Mouse (Mus musculus) lung, adult 2 months (tissue): ENCODE data around the gene Bcas3. TPM values are rescaled to one million over a fixed set of nuclear protein-coding genes. Genes with fewer than 3 reads are reported as not detected.

ENCODE experiments used
- DNase-seq: peaks from one replicate; pipeline ENCODE4 v3.0.0; 2022
- H3K4me1 ChIP-seq: fragments of 200-500 bp; 2 replicates; pipeline ENCODE4 v1.6.1; 2011; ENCODE audit warnings: low read length; ENCODE audit not compliant: control insufficient read depth, insufficient read depth
- H3K4me3 ChIP-seq: fragments of 200-500 bp; replicated peaks from 2 replicates; pipeline ENCODE3; 2011; ENCODE audit warnings: low read depth, mild to moderate bottlenecking, control low read depth, low read length; ENCODE audit errors: extremely low read depth
- CTCF ChIP-seq: fragments of 200-500 bp; IDR thresholded peaks from 2 replicates; pipeline ENCODE4 v1.5.1; 2011; ENCODE audit warnings: mild to moderate bottlenecking, low read length, control low read depth; ENCODE audit not compliant: insufficient read depth
- POLR2A ChIP-seq: fragments of 200-500 bp; IDR thresholded peaks from 2 replicates; pipeline ENCODE4 v1.6.1; 2011; ENCODE audit warnings: low read depth, mild to moderate bottlenecking, control low read depth, low read length, borderline replicate concordance; ENCODE audit errors: extremely low read depth
- WGBS: fragments of 180-500 bp; shearing (Covaris S2); methylation state at CpG from one replicate; pipeline ENCODE4 v1.1.7; 2018; 5-methylcytosine and 5-hydroxymethylcytosine counted together
- polyA plus RNA-seq: library from polyadenylated mRNA; depleted of rRNA; stranded (reverse); fragments of >200 nt; gene quantifications from 2 replicates; pipeline ENCODE4 v1.2.3, GENCODE M21; 2012

Gene Bcas3
- polyA plus RNA-seq, 1 experiment, result 55.7 TPM

DNA sequence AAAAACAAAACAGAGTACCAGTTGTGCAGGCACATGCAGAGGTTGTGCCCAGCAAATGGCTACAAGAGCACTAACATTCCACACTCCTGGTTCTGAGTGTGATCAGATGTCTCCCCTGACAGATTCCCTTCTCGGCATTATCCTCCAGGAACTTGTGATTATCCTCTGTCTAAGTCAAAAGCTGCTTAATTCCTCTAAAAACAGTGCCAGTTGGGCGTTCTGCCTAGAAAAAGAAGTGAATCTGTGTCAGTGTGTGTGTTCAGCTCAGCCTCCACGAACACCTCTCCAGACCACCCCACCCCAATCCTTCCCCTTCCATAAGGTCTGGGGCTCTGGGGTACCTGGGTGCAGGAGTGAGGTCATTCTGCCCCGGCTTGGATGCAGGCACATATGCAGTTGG is 427.3 kb downstream of the Bcas3 start:
- Histone ChIP-seq H3K4me3 (no peak overlapping the region), H3K4me1 (peaks cover 9% of the 10 kb centered on the region; the same call in 1 of the 2 replicates)
- 64% methylated on average over 4 of the region's 4 CpGs for WGBS
- TF ChIP-seq POLR2A, result no peak
- no peak for TF ChIP-seq CTCF
- DNase-seq, result no peak

- H3K4me1 ChIP-seq, result peaks cover 3% of the 10 kb centered on the region
- TF ChIP-seq CTCF (peak; percentile 13; the same call in 1 of the 2 replicates), POLR2A (no peak)
- no peak overlapping the region for H3K4me3 ChIP-seq
- WGBS, result 63% methylated on average over 3 of the region's 3 CpGs
- DNase-seq, result no peak
Measured at GRCm38 (mm10) chr11:85786113-85786718, 433.2 kb downstream of the Bcas3 start.

DNA sequence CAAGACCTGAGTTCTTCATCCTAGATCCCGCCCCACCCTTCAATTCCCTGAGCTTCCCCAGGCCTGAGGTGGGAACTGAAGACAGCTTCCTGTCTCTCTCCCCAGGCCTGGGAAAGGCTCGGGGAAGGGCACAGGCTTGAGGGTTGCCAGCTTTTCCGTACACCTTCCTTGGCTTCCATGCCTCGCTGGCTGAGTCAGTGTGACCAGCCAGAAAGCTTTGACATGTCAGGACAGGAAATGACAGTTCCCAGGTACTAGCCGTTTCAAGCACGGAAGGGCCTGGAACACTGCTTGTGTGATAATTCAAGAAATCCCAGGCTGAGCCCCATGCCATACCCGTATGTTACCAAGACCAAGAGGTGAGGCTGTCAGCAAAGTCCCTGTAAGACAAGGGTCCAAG is 436.8 kb downstream of the Bcas3 start:
- TF ChIP-seq CTCF (no peak), POLR2A (no peak)
- WGBS, result 72% methylated on average over 7 of the region's 7 CpGs
- Histone ChIP-seq H3K4me1 (peaks cover 14% of the 10 kb centered on the region), H3K4me3 (no peak overlapping the region)
- DNase-seq, result no peak

GRCm38 (mm10) chr11:85790267-85790666 is 437.3 kb downstream of the Bcas3 start:
- Histone ChIP-seq H3K4me3 (no peak overlapping the region), H3K4me1 (peaks cover 12% of the 10 kb centered on the region)
- TF ChIP-seq CTCF (no peak), POLR2A (no peak)
- 49% methylated on average over 2 of the region's 2 CpGs for WGBS
- no peak for DNase-seq

- Histone ChIP-seq H3K4me3 (no peak overlapping the region), H3K4me1 (peaks cover 12% of the 10 kb centered on the region)
- DNase-seq, result no peak
- WGBS, result 55% methylated on average over 1 of the region's 1 CpGs
- TF ChIP-seq POLR2A (no peak), CTCF (no peak)
Measured at GRCm38 (mm10) chr11:85791212-85791611, 438.2 kb downstream of the Bcas3 start.

- no peak overlapping the region for H3K4me3 ChIP-seq
- 66% methylated on average over 12 of the region's 12 CpGs for WGBS
- DNase-seq, result peak; percentile 40
- no peak for TF ChIP-seq POLR2A
- TF ChIP-seq CTCF, result no peak
- H3K4me1 ChIP-seq, result peaks cover 12% of the 10 kb centered on the region
Measured at GRCm38 (mm10) chr11:85792534-85793215, 439.7 kb downstream of the Bcas3 start.

GRCm38 (mm10) chr11:85799456-85799855 is 446.5 kb downstream of the Bcas3 start:
- no peak overlapping the region for H3K4me3 ChIP-seq
- DNase-seq, result no peak
- TF ChIP-seq CTCF (no peak), POLR2A (no peak)
- H3K4me1 ChIP-seq, result no peaks in the 10 kb centered on the region; the same call in 1 of the 2 replicates
- WGBS, result 48% methylated on average over 4 of the region's 4 CpGs

DNA sequence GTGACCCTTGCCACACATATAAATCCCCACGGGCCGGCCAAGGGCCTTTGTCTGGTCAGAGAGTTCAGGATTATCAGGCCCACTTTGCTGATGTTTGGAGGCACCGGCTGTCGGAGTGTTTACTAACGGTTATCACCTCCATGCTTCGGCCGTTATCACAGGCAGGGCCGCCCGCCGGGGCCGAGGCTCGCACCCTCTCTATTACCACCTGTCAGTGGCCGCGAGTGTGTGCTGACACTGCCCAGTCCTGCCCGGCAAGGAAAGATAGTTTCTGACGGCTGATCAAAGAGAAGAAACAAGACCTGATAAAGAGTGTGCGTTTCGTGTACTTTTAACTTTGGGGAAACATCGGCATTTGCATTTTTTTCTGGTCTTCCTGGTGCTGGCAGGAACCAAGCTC is 446.9 kb downstream of the Bcas3 start:
- Histone ChIP-seq H3K4me3 (no peak overlapping the region), H3K4me1 (no peaks in the 10 kb centered on the region; the same call in 1 of the 2 replicates)
- WGBS, result 38% methylated on average over 19 of the region's 19 CpGs
- no peak for TF ChIP-seq CTCF
- TF ChIP-seq POLR2A, result no peak
- no peak for DNase-seq

GRCm38 (mm10) chr11:85800380-85800779 is 447.4 kb downstream of the Bcas3 start:
- TF ChIP-seq POLR2A (no peak), CTCF (no peak)
- no peak for DNase-seq
- WGBS, result 64% methylated on average over 11 of the region's 11 CpGs
- Histone ChIP-seq H3K4me1 (no peaks in the 10 kb centered on the region; the same call in 1 of the 2 replicates), H3K4me3 (no peak overlapping the region)

- no peaks in the 10 kb centered on the region; the same call in 1 of the 2 replicates for H3K4me1 ChIP-seq
- DNase-seq, result no peak
- TF ChIP-seq CTCF (no peak), POLR2A (no peak)
- H3K4me3 ChIP-seq, result no peak overlapping the region
- WGBS, result 77% methylated on average over 5 of the region's 5 CpGs
Measured at GRCm38 (mm10) chr11:85804048-85804447, 451.1 kb downstream of the Bcas3 start.
